Mouse (Mus musculus) hindbrain, postnatal 0 days (tissue): ENCODE results near the gene Psen2. TPM values are rescaled to one million over a fixed set of nuclear protein-coding genes. Genes with fewer than 3 reads are reported as not detected.

Source experiments
- ATAC-seq: fragments of 200-750 bp; cut with Nextera tagmentation; 2 replicates; pipeline ENCODE4 v1.8.0; 2017; ENCODE audit warnings: mild to moderate bottlenecking, moderate TSS enrichment, moderate library complexity
- DNase-seq: peaks from one replicate; pipeline ENCODE4 v3.0.0-alpha.2; 2015; ENCODE audit warnings: low spot score
- H3K27ac ChIP-seq: fragments of 300-500 bp; sonication (generic); 2 replicates; pipeline ENCODE4 v1.5.1; 2014; ENCODE audit warnings: mild to moderate bottlenecking
- H3K27me3 ChIP-seq: fragments of 300-500 bp; sonication (generic); 2 replicates; pipeline ENCODE4 v1.6.1; 2014; ENCODE audit warnings: low read length, mixed read lengths; ENCODE audit not compliant: insufficient read depth
- H3K36me3 ChIP-seq: fragments of 300-500 bp; sonication (generic); 2 replicates; pipeline ENCODE4 v1.6.1; 2014; ENCODE audit warnings: low read length, mixed read lengths; ENCODE audit not compliant: insufficient read depth
- H3K4me1 ChIP-seq: fragments of 300-500 bp; sonication (generic); 2 replicates; pipeline ENCODE4 v1.6.1; 2014; ENCODE audit warnings: antibody characterized with exemption, low read length, mixed read lengths; ENCODE audit not compliant: insufficient read depth
- H3K4me2 ChIP-seq: fragments of 300-500 bp; sonication (generic); 2 replicates; pipeline ENCODE4 v1.6.1; 2014; ENCODE audit warnings: low read depth, mild to moderate bottlenecking, low read length, moderate library complexity, mixed read lengths
- H3K4me3 ChIP-seq: fragments of 300-500 bp; sonication (generic); 2 replicates; pipeline ENCODE4 v1.5.1; 2014; ENCODE audit warnings: low read length
- H3K9ac ChIP-seq: fragments of 300-500 bp; sonication (generic); replicated peaks from 2 replicates; pipeline ENCODE4 v1.6.1; 2014; ENCODE audit warnings: mild to moderate bottlenecking, low read length, moderate library complexity, mixed read lengths
- H3K9me3 ChIP-seq: fragments of 300-500 bp; sonication (generic); 2 replicates; pipeline ENCODE4 v1.6.1; 2016; ENCODE audit warnings: low read length, mixed read lengths
- CTCF ChIP-seq: IDR thresholded peaks from 2 replicates; pipeline ENCODE4 v1.5.1; 2016; ENCODE audit warnings: antibody characterized with exemption, control low read depth, low read depth
- WGBS: fragments of 180-500 bp; shearing (Covaris S2); extraction: QIAGEN DNeasy Blood & Tissue Kit; methylation state at CpG from one replicate; pipeline ENCODE4 v1.1.7; 2014; 5-methylcytosine and 5-hydroxymethylcytosine counted together
- polyA plus RNA-seq: library from polyadenylated mRNA; unstranded; fragments of >200 nt; fragmentation: Nextera tagmentation; extraction: Ambion mirVana; gene quantifications from 2 replicates; pipeline ENCODE4 v1.2.1, GENCODE M21; 2015
- total RNA-seq: library from RNA; depleted of rRNA; stranded (reverse); fragments of >200 nt; gene quantifications from 2 replicates; pipeline ENCODE4 v1.2.3, GENCODE M21; 2014

The Psen2 gene
- total and polyA plus RNA-seq, 2 experiments from 2014 or later: 23.7 to 33.5 TPM

DNA sequence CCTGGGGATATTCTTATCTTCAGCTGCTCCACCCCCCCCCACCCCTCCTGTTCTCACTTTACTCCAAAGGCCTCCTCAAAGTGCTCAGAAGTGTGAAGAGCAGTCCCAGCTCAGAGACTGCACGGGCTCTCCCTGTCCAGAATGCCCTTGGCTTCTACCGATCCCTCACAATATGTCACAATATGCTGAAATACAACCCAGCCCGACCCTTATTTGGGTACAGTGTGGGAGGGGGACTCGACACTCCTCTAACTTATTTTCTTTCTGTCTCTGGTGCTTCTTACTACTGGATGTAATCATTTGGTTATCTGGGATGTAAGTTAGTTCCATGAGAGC is 63.6 kb downstream of the Psen2 start:
- no peak for DNase-seq
- Histone ChIP-seq H3K4me2 (no peak overlapping the region), H3K4me1 (0 out of 2 replicates have a peak, but pooled peaks cover 7% of the 10 kb centered on the region), H3K27me3 (no peaks in the 10 kb centered on the region), H3K9me3 (no peaks in the 10 kb centered on the region), H3K9ac (no peak overlapping the region), H3K36me3 (no peaks in the 10 kb centered on the region), H3K27ac (no peak overlapping the region), H3K4me3 (no peak overlapping the region)
- WGBS: 78% methylated on average over 4 of the region's 4 CpGs
- no peak for ATAC-seq
- no peak for TF ChIP-seq CTCF

DNA sequence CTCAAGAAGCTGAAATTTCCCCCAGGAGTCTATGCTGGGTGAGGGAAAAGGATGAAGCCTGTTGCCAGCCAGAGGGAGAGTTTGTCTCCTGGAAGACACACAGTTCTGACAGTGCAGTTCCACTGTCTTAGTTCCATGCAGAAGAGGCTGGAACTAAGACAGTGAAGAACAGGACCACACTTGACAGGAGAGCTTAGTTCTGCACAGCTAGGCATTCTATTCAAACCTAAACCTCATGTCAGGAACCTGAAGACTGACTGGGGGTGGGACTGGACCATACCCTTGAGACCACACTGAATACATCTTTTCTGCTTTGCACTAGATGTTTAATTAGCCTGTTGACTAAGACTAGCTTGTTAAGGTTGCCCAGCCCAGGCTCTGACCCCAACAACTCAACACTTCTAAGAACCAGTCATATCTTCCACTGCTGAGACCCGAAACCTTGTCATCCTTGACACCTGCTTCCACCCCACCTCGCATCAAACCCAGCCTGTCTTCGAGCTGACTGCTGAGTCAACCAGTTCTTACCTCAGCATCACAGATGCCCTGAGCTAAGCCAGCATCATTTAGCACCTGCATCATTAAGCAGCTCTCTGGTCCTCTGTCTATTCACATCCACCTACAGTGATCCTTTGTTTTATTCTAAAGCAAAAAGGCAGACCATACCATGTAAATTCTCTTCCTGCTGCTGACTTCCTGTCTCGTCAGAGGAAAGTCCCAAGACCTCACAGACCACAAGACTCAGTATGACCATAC is 64.1 kb downstream of the Psen2 start, which contains the start of gene Coq8a:
TSS of gene Coq8a (minus strand) at position 644 of the 756 bp plus-strand sequence.
- Histone ChIP-seq H3K27me3 (no peaks in the 10 kb centered on the region), H3K4me3 (no peak within 1 kb of the TSS), H3K36me3 (no peaks in the 10 kb centered on the region), H3K4me2 (no peak within 1 kb of the TSS), H3K4me1 (0 out of 2 replicates have a peak, but pooled peaks cover 7% of the 10 kb centered on the region), H3K27ac (no peak within 1 kb of the TSS), H3K9me3 (no peaks in the 10 kb centered on the region), H3K9ac (no peak within 1 kb of the TSS)
- no peak for DNase-seq
- no peak for TF ChIP-seq CTCF
- ATAC-seq: no peak
- WGBS: 66% methylated on average over 4 of the region's 4 CpGs

DNA sequence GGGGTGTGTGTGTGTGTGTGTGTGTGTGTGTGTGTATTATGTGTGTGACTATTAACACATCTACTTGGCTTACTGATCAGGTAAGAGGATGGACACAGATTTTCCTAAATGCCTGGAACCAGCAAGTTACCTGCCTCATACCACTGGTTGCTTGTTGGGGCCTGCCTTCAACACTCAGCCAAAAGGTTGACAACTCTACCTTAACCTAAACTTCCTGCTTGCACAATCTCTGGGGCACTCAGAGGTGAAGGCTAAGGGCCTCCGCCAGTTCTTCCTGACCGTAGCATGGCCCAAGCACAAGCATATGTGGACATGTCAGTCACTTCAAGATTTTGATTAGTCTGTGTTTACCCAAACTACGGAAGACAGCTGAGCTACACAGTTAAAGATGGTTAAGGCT is 65.3 kb downstream of the Psen2 start:
- no peak overlapping the region for H3K27ac ChIP-seq
- no peak for TF ChIP-seq CTCF

DNA sequence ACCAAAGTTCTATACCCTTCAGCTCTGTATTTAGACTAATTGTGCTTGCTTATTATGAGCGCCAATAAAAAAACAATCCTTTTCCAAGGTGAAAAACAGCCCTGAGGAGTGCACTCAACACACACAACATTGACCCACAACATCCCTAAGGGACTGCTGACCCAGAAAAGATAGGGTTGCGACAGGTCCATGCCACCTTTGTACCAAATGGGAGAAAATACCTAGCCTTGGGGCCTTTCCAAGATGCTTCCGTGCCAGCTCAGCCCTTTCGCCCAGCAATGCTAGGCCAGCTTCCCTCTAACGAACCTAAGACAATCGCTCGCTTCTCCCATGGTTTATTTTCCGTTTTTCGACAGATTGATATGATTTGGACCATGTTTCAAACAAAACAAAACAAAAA is 66.7 kb downstream of the Psen2 start:
- Histone ChIP-seq H3K27me3 (no peaks in the 10 kb centered on the region), H3K4me1 (0 out of 2 replicates have a peak, but pooled peaks cover 7% of the 10 kb centered on the region), H3K36me3 (no peaks in the 10 kb centered on the region), H3K27ac (0 out of 2 replicates have a peak overlapping the region, but pooled peaks have one; percentile 20), H3K9ac (no peak overlapping the region), H3K9me3 (no peaks in the 10 kb centered on the region), H3K4me2 (peak overlapping the region; percentile 92), H3K4me3 (peak overlapping the region; percentile 67)
- no peak for ATAC-seq
- no peak for DNase-seq
- TF ChIP-seq CTCF: no peak
- WGBS: 89% methylated on average over 9 of the region's 9 CpGs

More for the DNA sequence above, 65.3 kb downstream of the Psen2 start:
- H3K36me3 ChIP-seq: no peaks in the 10 kb centered on the region
- H3K4me3 ChIP-seq: no peak overlapping the region
- H3K4me2 ChIP-seq: no peak overlapping the region
- H3K27me3 ChIP-seq: no peaks in the 10 kb centered on the region
- no peaks in the 10 kb centered on the region for H3K9me3 ChIP-seq
- WGBS: 88% methylated on average over 3 of the region's 3 CpGs
- DNase-seq (no peak), ATAC-seq (no peak)
- H3K4me1 ChIP-seq: 0 out of 2 replicates have a peak, but pooled peaks cover 7% of the 10 kb centered on the region
- no peak overlapping the region for H3K9ac ChIP-seq

DNA sequence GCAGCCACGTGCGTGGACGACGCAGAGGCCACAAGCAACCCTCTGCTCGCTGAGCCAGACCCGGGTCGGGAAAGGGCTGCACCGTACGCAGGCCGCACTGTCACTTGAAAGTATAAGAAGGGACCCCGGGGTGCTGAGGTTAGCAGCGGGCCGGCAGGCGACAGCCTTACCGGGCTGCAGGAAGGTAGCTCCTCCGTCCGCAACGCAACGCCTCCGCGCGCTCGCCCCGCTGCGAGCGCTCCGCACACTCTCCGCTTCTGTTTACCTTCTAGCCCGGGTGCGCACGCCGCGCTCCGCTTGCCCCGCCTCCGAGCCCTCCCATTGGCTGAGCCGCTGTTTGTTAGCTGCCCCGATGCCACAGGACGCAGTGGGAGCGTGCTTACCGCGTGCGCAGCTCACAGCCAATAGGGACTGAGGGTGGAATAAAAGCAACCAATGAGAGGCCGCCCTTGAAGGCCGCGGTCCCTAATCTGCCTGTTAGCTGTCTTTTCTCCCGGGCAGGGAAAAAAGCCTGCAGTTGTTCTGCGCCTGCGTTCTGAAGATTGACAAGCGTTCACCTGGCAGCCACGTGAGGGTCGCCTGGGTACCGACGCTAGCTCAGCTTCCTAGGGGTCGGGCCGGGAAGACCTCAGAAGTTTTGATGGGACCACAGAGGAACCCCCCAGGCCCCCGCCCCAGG is 67.4 kb downstream of the Psen2 start:
- peak overlapping the region; percentile 67 for H3K4me3 ChIP-seq
- H3K9ac ChIP-seq: peak overlapping the region; percentile 43
- H3K36me3 ChIP-seq: no peaks in the 10 kb centered on the region
- peak overlapping the region; percentile 92 for H3K4me2 ChIP-seq
- no peaks in the 10 kb centered on the region for H3K9me3 ChIP-seq
- no peaks in the 10 kb centered on the region for H3K27me3 ChIP-seq
- DNase-seq (peak; percentile 97), ATAC-seq (peak; percentile 100)
- TF ChIP-seq CTCF: no peak
- 0 out of 2 replicates have a peak, but pooled peaks cover 7% of the 10 kb centered on the region for H3K4me1 ChIP-seq
- 0 out of 2 replicates have a peak overlapping the region, but pooled peaks have one; percentile 32 for H3K27ac ChIP-seq
- under 1% methylated on average over 57 of the region's 57 CpGs for WGBS

DNA sequence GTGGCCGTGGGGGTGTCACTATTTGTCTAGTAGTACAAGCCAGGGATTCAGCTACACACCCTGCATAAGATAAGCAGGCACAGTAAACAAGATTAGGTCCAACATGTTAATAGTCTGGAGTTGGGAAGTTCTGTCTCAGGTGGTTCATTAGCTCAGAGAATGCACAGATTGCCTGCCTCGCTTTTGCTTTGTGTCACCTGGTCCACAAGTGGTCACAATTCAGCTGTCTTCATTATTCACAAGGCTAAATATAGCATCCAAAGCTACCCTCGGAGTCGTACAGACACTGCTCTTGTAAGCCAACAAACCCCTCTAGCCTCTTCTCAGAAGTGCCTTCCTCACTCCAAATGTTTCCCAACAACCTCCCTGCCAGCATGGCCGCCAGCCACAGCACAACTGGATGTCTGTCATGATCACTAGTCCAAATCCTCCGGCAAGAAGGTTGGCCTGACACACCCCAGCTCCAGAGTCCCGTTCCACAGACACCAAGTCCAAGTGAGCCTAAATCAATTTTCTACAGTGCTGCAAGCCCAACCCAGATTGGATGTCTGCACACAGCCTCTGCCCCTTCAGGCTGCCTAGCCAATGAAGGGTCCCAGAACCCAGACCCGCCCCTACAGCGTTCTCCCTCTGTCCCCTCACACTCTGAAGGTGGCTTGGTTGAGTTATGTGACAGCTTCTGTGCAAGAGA is 68.3 kb downstream of the Psen2 start:
- H3K4me2 ChIP-seq: peak overlapping the region; percentile 92
- no peaks in the 10 kb centered on the region for H3K36me3 ChIP-seq
- H3K4me3 ChIP-seq: peak overlapping the region; percentile 67
- H3K27ac ChIP-seq: 0 out of 2 replicates have a peak overlapping the region, but pooled peaks have one; percentile 32
- H3K9me3 ChIP-seq: no peaks in the 10 kb centered on the region
- no peaks in the 10 kb centered on the region for H3K27me3 ChIP-seq
- no peak for TF ChIP-seq CTCF
- DNase-seq: peak; percentile 49
- peak overlapping the region; percentile 43; the same call in 1 of the 2 replicates for H3K9ac ChIP-seq
- 0 out of 2 replicates have a peak, but pooled peaks cover 7% of the 10 kb centered on the region for H3K4me1 ChIP-seq
- peak; percentile 46 for ATAC-seq
- 29% methylated on average over 9 of the region's 9 CpGs for WGBS
